In genomic region chr16:13640064-13640463, GRCm38 (mm10) we compare ENCODE assay signal across 7 mouse cellular contexts. TPM values are rescaled to one million over a fixed set of nuclear protein-coding genes. Genes with fewer than 3 reads are reported as not detected.
A peak's percentile ranks its signal among the peaks of the same experiment; 100 is the strongest.
DNase-seq lines count a peak whose midpoint lies in the region; ATAC-seq and TF ChIP-seq lines count a peak whose summit lies in the region.

No protein-coding gene starts in this region.

- no peak for ATAC-seq in liver, embryonic 14.5 days (ENCODE audit: insufficient read depth)

- TF ChIP-seq CTCF in CH12.LX (conservative IDR thresholded peaks at IDR 0.05 in 1 of 2, IDR thresholded peaks at IDR 0.05 in 1 of 2; ENCODE audit: low read depth in 2 of 2, low read length in 2 of 2), result peak in 1 of 2 experiments; percentile 59; a peak in 3 of 4 replicates
- TF ChIP-seq CTCF in liver, embryonic 14.5 days (IDR thresholded peaks at IDR 0.05; ENCODE audit: low read depth), result peak; percentile 53

- 76% methylated on average over 7 of the region's 7 CpGs for WGBS in liver, embryonic 14.5 days (ENCODE audit: insufficient replicate concordance)

- no peak overlapping the region for H3K4me3 ChIP-seq in CH12.LX (replicated peaks in 1 of 3; ENCODE audit: low read depth in 2 of 3, low read length in 2 of 3, poor library complexity in 1 of 3)
- H3K4me3 ChIP-seq in liver, embryonic 14.5 days (ENCODE audit: insufficient read depth in 1 of 2, low read depth in 2 of 2, low read length in 2 of 2), result no peak overlapping the region

- H3K36me3 ChIP-seq in CH12.LX (replicated peaks in 1 of 2; ENCODE audit: control insufficient read depth in 1 of 2, insufficient read depth in 1 of 2, low read length in 1 of 2), result peaks cover 48 to 70% of the 10 kb centered on the region in 2 experiments
- no peaks in the 10 kb centered on the region; the same call in 1 of the 2 replicates for H3K36me3 ChIP-seq in liver, embryonic 14.5 days (replicated peaks; ENCODE audit: control insufficient read depth, insufficient read depth, low read depth)

- H3K27ac ChIP-seq in CH12.LX (ENCODE audit: insufficient read depth, low read depth), result no peak overlapping the region
- no peak overlapping the region for H3K27ac ChIP-seq in liver, embryonic 14.5 days

- TF ChIP-seq RAD21 in CH12.LX (IDR thresholded peaks at IDR 0.05; ENCODE audit: low read depth, low read length), result no peak; the same call in none of the 2 replicates

- H3K9me3 ChIP-seq in CH12.LX (replicated peaks; ENCODE audit: low read length), result no peaks in the 10 kb centered on the region
- no peaks in the 10 kb centered on the region for H3K9me3 ChIP-seq in liver, embryonic 14.5 days (ENCODE audit: control insufficient read depth, low read length)

- no peak overlapping the region for H3K4me2 ChIP-seq in CH12.LX (ENCODE audit: insufficient read depth, low read depth, poor library complexity, severe bottlenecking)
- no peak overlapping the region for H3K4me2 ChIP-seq in liver, embryonic 14.5 days (ENCODE audit: low read depth)

- peak; percentile 4 for DNase-seq in kidney, adult 9 months
- no peak for DNase-seq in kidney, adult 18-20 months
- DNase-seq in 3T3-L1 (ENCODE audit: low read depth, low spot score), result peak; percentile 21
- no peak for DNase-seq in CH12.LX (ENCODE audit: extremely low read depth)
- no peak for DNase-seq in liver, embryonic 14.5 days (ENCODE audit: low read depth in 3 of 3, low spot score in 3 of 3)
- no peak for DNase-seq in T-cell, adult 2 months (ENCODE audit: low spot score)
- DNase-seq in cerebellum, adult 11-12 months, result no peak

- no peak for TF ChIP-seq EP300 in CH12.LX (IDR thresholded peaks at IDR 0.05; ENCODE audit: low read length)
- no peak for TF ChIP-seq EP300 in liver, embryonic 14.5 days (IDR thresholded peaks at IDR 0.05; ENCODE audit: low read depth)

- TF ChIP-seq POLR2A in CH12.LX (IDR thresholded peaks at IDR 0.05; ENCODE audit: low read depth, low read length), result no peak

- in situ Hi-C loops in CH12.LX (cut with MboI; ENCODE audit: low pct_ligation_motif_present, low pct_unique_long_range_greater_than_20kb, low sequenced_read_pairs), result no loop called here

- no peak overlapping the region for H3K9ac ChIP-seq in CH12.LX (ENCODE audit: insufficient read depth, low read depth)
- H3K9ac ChIP-seq in liver, embryonic 14.5 days (replicated peaks), result no peak overlapping the region

- dilution Hi-C loops in CH12.LX (cut with MboI; ENCODE audit: extremely low pct_ligation_motif_present, extremely low pct_unique_long_range_greater_than_20kb, low sequenced_read_pairs), result no loop called here

- no peaks in the 10 kb centered on the region for H3K79me2 ChIP-seq in CH12.LX (replicated peaks; ENCODE audit: control insufficient read depth, extremely low read depth, insufficient read depth, poor library complexity, severe bottlenecking)

- H3K27me3 ChIP-seq in CH12.LX (replicated peaks), result no peaks in the 10 kb centered on the region
- H3K27me3 ChIP-seq in liver, embryonic 14.5 days (ENCODE audit: control insufficient read depth, insufficient read depth, low read length), result no peaks in the 10 kb centered on the region

- H3K4me1 ChIP-seq in CH12.LX (ENCODE audit: control insufficient read depth in 1 of 2, insufficient read depth in 2 of 2), result peaks cover 0 to 64% of the 10 kb centered on the region in 2 experiments; a peak in 2 of 4 replicates
- no peaks in the 10 kb centered on the region for H3K4me1 ChIP-seq in liver, embryonic 14.5 days (replicated peaks; ENCODE audit: control insufficient read depth in 2 of 2, insufficient read depth in 2 of 2, low read length in 1 of 2)

TF ChIP-seq in CH12.LX, 34 proteins besides CTCF, POLR2A, EP300 and RAD21:
- TF ChIP-seq POLR2AphosphoS2 (IDR thresholded peaks at IDR 0.05; ENCODE audit: low read depth, low read length), result no peak
- peak; percentile 27 for TF ChIP-seq SMC3 (IDR thresholded peaks at IDR 0.05; ENCODE audit: low read depth, low read length)

RNA-seq across cellular contexts. Expression of gene Parn, which starts 27.9 kb away (rescaled TPM):
- total RNA-seq in CH12.LX (2012; rRNA removed) (56.9 and 62.6 TPM in 2 replicates), CH12.LX (2014; rRNA removed) (43.1 and 48.7 TPM in 2 replicates)
- polyA plus RNA-seq in CH12.LX (2012; ENCODE audit: insufficient read length, low read depth), result 88.6 and 90.5 TPM in 2 replicates
- 5.4 and 7.1 TPM in 2 replicates for polyA plus RNA-seq in liver, embryonic 14.5 days (2012; rRNA removed)
- polyA plus RNA-seq in liver, embryonic 14.5 days (2014; fragmentation: Nextera tagmentation; extraction: Ambion mirVana), result 12.9 and 16.9 TPM in 2 replicates

RNA-seq across cellular contexts. Expression of gene Bfar, which starts 31.6 kb away (rescaled TPM):
- total RNA-seq in CH12.LX (2012; rRNA removed) (44.4 and 44.9 TPM in 2 replicates), CH12.LX (2014; rRNA removed) (41.0 and 43.9 TPM in 2 replicates)
- polyA plus RNA-seq in CH12.LX (2012; ENCODE audit: insufficient read length, low read depth), result 42.6 and 43.1 TPM in 2 replicates
- 7.4 and 11.0 TPM in 2 replicates for polyA plus RNA-seq in liver, embryonic 14.5 days (2012; rRNA removed)
- 9.6 and 10.3 TPM in 2 replicates for polyA plus RNA-seq in liver, embryonic 14.5 days (2014; fragmentation: Nextera tagmentation; extraction: Ambion mirVana)

RNA-seq across cellular contexts. Expression of gene 3110001I22Rik, which starts 31.7 kb away (rescaled TPM):
- total RNA-seq in CH12.LX (2012; rRNA removed) (5.6 and 9.0 TPM in 2 replicates), CH12.LX (2014; rRNA removed) (24.2 and 25.4 TPM in 2 replicates)
- 10.8 TPM in 2 replicates for polyA plus RNA-seq in CH12.LX (2012; ENCODE audit: insufficient read length, low read depth)
- polyA plus RNA-seq in liver, embryonic 14.5 days (2012; rRNA removed), result 1.3 and 1.7 TPM in 2 replicates
- 2.2 and 2.3 TPM in 2 replicates for polyA plus RNA-seq in liver, embryonic 14.5 days (2014; fragmentation: Nextera tagmentation; extraction: Ambion mirVana)

Comparison
In these comparisons a context has a peak if more than half of its experiments do, and no peak if none do; other contexts are left out.
1. DNase-seq: peak in kidney, adult 9 months (single experiment) and 3T3-L1 (single experiment); none in kidney, adult 18-20 months (single experiment), CH12.LX (single experiment), liver, embryonic 14.5 days (0 of 3), T-cell, adult 2 months (single experiment) and cerebellum, adult 11-12 months (single experiment).